Mouse (Mus musculus): ENCODE results near the gene Cyp26b1.

GRCm38 (mm10) chr6:84529912-84530311 is 63.8 kb downstream of the Cyp26b1 start:
- no peak for TF ChIP-seq CTCF (IDR thresholded peaks at IDR 0.05; ENCODE audit: low read depth, low read length)
- no peak for TF ChIP-seq POLR2A (IDR thresholded peaks at IDR 0.05; ENCODE audit: extremely low read depth, insufficient read depth, low read length)

Data from liver, adult 2 months (tissue).